In the genomic region with DNA sequence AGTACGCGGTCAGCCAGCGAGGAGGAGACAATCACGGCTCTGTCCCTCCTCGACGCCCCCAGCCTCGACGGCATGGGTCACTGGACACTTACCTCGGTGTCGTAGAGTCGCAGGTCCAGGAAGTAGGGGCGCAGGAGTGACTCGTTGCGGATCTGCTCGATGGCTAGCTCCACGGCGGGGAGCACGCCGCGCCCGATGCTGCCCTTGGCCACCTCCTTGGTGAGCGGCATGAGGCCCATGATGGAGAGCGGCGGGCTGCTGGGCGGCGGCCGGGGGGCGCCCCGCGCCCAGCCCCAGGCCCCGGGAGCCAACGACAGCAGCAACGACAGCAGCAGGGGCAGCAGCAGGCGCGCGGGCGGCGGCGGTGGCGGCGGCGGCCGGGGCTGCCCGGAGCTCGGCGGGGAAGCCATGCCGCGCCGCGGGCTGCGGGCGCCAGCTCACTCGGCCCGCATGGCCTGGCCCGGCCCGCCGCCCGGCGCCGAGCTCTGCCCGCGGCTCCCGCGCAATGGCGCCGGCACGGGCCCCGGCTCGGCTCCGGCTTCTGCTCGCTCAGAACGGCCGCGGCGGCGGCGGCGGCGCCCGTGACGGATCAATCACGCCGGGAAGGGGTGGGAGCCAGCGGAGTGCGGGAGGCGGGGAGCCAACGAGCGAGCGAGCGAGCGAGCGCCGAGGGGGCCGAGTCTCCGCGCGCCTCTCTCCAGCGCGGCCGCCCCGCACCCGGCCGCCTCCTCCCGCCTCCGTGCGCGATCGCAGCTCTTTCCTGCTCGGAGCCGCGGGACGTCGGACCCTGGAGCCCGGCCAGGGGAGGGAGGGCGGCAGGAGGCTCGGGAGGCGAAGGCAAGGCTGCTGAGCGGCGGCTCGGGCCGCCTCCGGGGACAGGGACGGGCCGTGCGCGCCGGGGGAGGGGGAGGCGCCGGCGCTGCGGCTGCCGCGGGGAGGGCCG, we compare ENCODE assay signal across 8 mouse cellular contexts. TPM values are rescaled to one million over a fixed set of nuclear protein-coding genes. Genes with fewer than 3 reads are reported as not detected.
DNase-seq lines count a peak whose midpoint lies in the region; ATAC-seq and TF ChIP-seq lines count a peak whose summit lies in the region.

A gene (minus strand): TSS at position 858 of the 943 bp plus-strand sequence.

- no peaks in the 10 kb centered on the region for H3K9me3 ChIP-seq in kidney, embryonic 14.5 days (ENCODE audit: control insufficient read depth, low read length)
- H3K9me3 ChIP-seq in hindbrain, embryonic 10.5 days = no peaks in the 10 kb centered on the region
- H3K9me3 ChIP-seq in neural tube, embryonic 11.5 days (ENCODE audit: control insufficient read depth, low read length) = no peaks in the 10 kb centered on the region

- peak within 1 kb of the TSS; percentile 95 for H3K4me2 ChIP-seq in kidney, embryonic 14.5 days (replicated peaks; ENCODE audit: low read depth, low read length)
- H3K4me2 ChIP-seq in neural tube, embryonic 11.5 days (ENCODE audit: low read depth) = peak within 1 kb of the TSS; percentile 91

- no peak for DNase-seq in kidney, adult 8-10 months
- peak; percentile 81 to 87 for DNase-seq in cerebellum, postnatal 14 days
- DNase-seq in hindbrain, embryonic 10.5 days (ENCODE audit: low spot score) = peak; percentile 51
- DNase-seq in left cerebral cortex, adult 2 months (ENCODE audit: extremely low spot score in 1 of 2, low spot score in 2 of 2) = peak; percentile 83 to 85
- peak; percentile 59 for DNase-seq in neural tube, embryonic 11.5 days (ENCODE audit: low spot score)
- DNase-seq in natural killer cell, adult 2 months (ENCODE audit: low spot score in 2 of 2) = no peak
- no peak for DNase-seq in urinary bladder, postnatal 14 days (ENCODE audit: low spot score)

- H3K4me3 ChIP-seq in kidney, embryonic 14.5 days (ENCODE audit: low read length) = peak within 1 kb of the TSS; percentile 43
- peak within 1 kb of the TSS; percentile 71 for H3K4me3 ChIP-seq in hindbrain, embryonic 10.5 days
- peak within 1 kb of the TSS; percentile 80 for H3K4me3 ChIP-seq in left cerebral cortex, adult 2 months
- peak within 1 kb of the TSS; percentile 55 for H3K4me3 ChIP-seq in neural tube, embryonic 11.5 days (ENCODE audit: low read depth, low read length)

- TF ChIP-seq CTCF in left cerebral cortex, adult 2 months (IDR thresholded peaks at IDR 0.05) = no peak

- peaks cover 58% of the 10 kb centered on the region for H3K27me3 ChIP-seq in kidney, embryonic 14.5 days (ENCODE audit: control insufficient read depth, insufficient read depth, low read length)
- H3K27me3 ChIP-seq in hindbrain, embryonic 10.5 days (ENCODE audit: insufficient read depth, poor library complexity, severe bottlenecking) = peaks cover 75% of the 10 kb centered on the region
- peaks cover 44% of the 10 kb centered on the region for H3K27me3 ChIP-seq in neural tube, embryonic 11.5 days (ENCODE audit: control insufficient read depth, insufficient read depth, low read length)

- 0 out of 2 replicates have a peak, but pooled peaks have one; percentile 28 for ATAC-seq in kidney, embryonic 14.5 days (ENCODE audit: low FRiP score, low TSS enrichment)
- peak; percentile 75; the same call in 1 of the 2 replicates for ATAC-seq in neural tube, embryonic 11.5 days (ENCODE audit: insufficient read depth, low FRiP score, low TSS enrichment)

- no peaks in the 10 kb centered on the region for H3K4me1 ChIP-seq in kidney, embryonic 14.5 days (ENCODE audit: control insufficient read depth, insufficient read depth, low read length)
- H3K4me1 ChIP-seq in hindbrain, embryonic 10.5 days (replicated peaks) = peaks cover 29% of the 10 kb centered on the region
- H3K4me1 ChIP-seq in neural tube, embryonic 11.5 days (ENCODE audit: control insufficient read depth, insufficient read depth, low read length) = peaks cover 10% of the 10 kb centered on the region

- intact Hi-C loops in left cerebral cortex, adult 2 months (cut with DNase I) = loop anchor here (5.0 kb wide), 1 partner anchor 134 kb away; no protein-coding TSS in a partner anchor

- H3K27ac ChIP-seq in kidney, embryonic 14.5 days (ENCODE audit: low read depth, low read length) = no peak within 1 kb of the TSS
- peak within 1 kb of the TSS; percentile 80 for H3K27ac ChIP-seq in hindbrain, embryonic 10.5 days
- peak within 1 kb of the TSS; percentile 94 for H3K27ac ChIP-seq in left cerebral cortex, adult 2 months
- H3K27ac ChIP-seq in neural tube, embryonic 11.5 days (ENCODE audit: low read depth, low read length) = 0 out of 2 replicates have a peak within 1 kb of the TSS, but pooled peaks have one; percentile 27

- no peaks in the 10 kb centered on the region for H3K36me3 ChIP-seq in kidney, embryonic 14.5 days (ENCODE audit: control insufficient read depth, insufficient read depth, low read length)
- H3K36me3 ChIP-seq in hindbrain, embryonic 10.5 days = no peaks in the 10 kb centered on the region
- H3K36me3 ChIP-seq in neural tube, embryonic 11.5 days (ENCODE audit: control insufficient read depth, insufficient read depth, low read length) = no peaks in the 10 kb centered on the region

- WGBS in kidney, embryonic 14.5 days = under 1% methylated on average over 61 of the region's 134 CpGs
- 2% methylated on average over 134 of the region's 134 CpGs for WGBS in hindbrain, embryonic 10.5 days
- WGBS in neural tube, embryonic 11.5 days = under 1% methylated on average over 73 of the region's 134 CpGs

- H3K9ac ChIP-seq in kidney, embryonic 14.5 days (ENCODE audit: low read depth, low read length) = peak within 1 kb of the TSS; percentile 12; the same call in 1 of the 2 replicates
- peak within 1 kb of the TSS; percentile 56 for H3K9ac ChIP-seq in neural tube, embryonic 11.5 days (ENCODE audit: low read length)

RNA-seq across cellular contexts. Expression of the gene that starts here (rescaled TPM):
- 0.06 and 0.43 TPM in 2 replicates for polyA plus RNA-seq in kidney, embryonic 14.5 days (2014; fragmentation: Nextera tagmentation; extraction: Ambion mirVana)
- 0.24 and 0.27 TPM in 2 replicates for polyA plus RNA-seq in hindbrain, embryonic 10.5 days (2016; fragmentation: Nextera tagmentation; extraction: Ambion mirVana)
- total RNA-seq in left cerebral cortex, adult 2 months (2021) = 100 to 1,000 TPM; 258 to 266 TPM
- 0.70 and 0.78 TPM in 2 replicates for polyA plus RNA-seq in neural tube, embryonic 11.5 days (2014; fragmentation: Nextera tagmentation; extraction: Ambion mirVana)

Comparison
In these comparisons a context has a peak if more than half of its experiments do, and no peak if none do; other contexts are left out.
1. Peak in ATAC-seq, H3K4me3 ChIP-seq, H3K9ac ChIP-seq and H3K4me2 ChIP-seq in kidney, embryonic 14.5 days; RNA of the gene not detected or under 1 TPM.
2. Peak in DNase-seq, H3K4me3 ChIP-seq and H3K27ac ChIP-seq in hindbrain, embryonic 10.5 days; RNA of the gene not detected or under 1 TPM.
3. Peak in DNase-seq, ATAC-seq, H3K4me3 ChIP-seq, H3K27ac ChIP-seq, H3K9ac ChIP-seq and H3K4me2 ChIP-seq in neural tube, embryonic 11.5 days; RNA of the gene not detected or under 1 TPM.
4. DNase-seq: peak in cerebellum, postnatal 14 days (2 of 2) and left cerebral cortex, adult 2 months (2 of 2); none in kidney, adult 8-10 months (0 of 2), natural killer cell, adult 2 months (0 of 2) and urinary bladder, postnatal 14 days (single experiment).
5. Peak in every context shown above with its lines, with median percentiles within 50 percentile points of each other: H3K4me3 ChIP-seq.